Comparison of ENCODE assay signal across 30 mouse cellular contexts in the genomic region with DNA sequence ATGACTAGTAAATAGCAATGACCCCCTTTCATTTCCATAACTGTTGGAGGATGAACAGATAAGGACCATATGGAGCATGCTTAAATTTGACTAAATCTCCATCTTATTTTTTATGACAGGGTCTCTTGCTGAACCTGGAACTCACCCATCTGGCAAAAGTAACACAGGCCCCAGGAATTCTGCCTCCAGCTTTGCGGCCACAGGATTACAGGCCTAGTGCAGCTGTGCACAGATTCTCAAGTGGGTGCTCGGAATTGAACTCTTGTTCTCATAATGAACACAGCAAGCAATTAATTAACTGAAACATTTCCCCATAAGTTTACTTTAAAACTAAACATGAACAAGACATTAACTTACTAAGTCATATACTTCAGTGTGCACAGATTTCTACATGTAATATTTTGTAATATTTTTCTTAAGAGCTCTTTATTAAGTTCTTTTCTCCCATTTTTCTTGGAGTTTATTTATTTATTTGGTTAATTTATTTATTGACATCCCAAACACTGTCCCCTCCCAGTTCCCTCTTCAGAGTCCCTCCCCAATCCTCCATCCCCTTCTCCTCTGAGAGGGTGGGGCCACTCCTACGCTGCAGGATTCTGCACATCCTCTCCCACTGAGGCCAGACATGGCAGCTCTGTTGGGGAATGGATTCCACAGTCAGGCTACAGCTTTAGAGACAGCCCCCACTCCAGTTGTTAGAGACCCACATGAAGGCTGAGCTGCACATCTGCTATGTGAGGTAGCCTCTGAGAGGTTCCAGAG.
"Had no signal": no experiment of that assay in that cellular context is flagged by ENCODE, and none has a peak within 500 bp of the region (broad histone marks: within the 10 kb centered on the region; RNA-seq: fewer than 3 reads in every experiment).

No protein-coding gene starts in this region.

- H3K27ac ChIP-seq: left cerebral cortex, adult 2 months; limb, embryonic 12.5 days; limb, embryonic 15.5 days; liver, embryonic 12.5 days; liver, embryonic 13.5 days; liver, embryonic 14.5 days; liver, embryonic 15.5 days; lung, embryonic 15.5 days; macrophage; midbrain, embryonic 10.5 days; midbrain, embryonic 12.5 days; midbrain, embryonic 13.5 days; midbrain, embryonic 15.5 days had no signal

- H3K4me1 ChIP-seq: limb, embryonic 12.5 days; limb, embryonic 15.5 days; liver, embryonic 12.5 days; liver, embryonic 13.5 days; liver, embryonic 15.5 days; lung, embryonic 15.5 days; megakaryocyte, embryonic 14.5 days; midbrain, embryonic 10.5 days; midbrain, embryonic 12.5 days; midbrain, embryonic 13.5 days; midbrain, embryonic 15.5 days had no signal

- DNase-seq: left cerebral cortex, postnatal 4 days; liver; liver, embryonic 13.5 days; liver, postnatal 0 days; lung, adult 18-20 months; lung, adult 2 months; lung, embryonic 14.5 days; lung, postnatal 10 days; lung, postnatal 14 days; lung, postnatal 36 days; lung, postnatal 4 days; midbrain, embryonic 14.5 days had no signal

- H3K9ac ChIP-seq: limb, embryonic 12.5 days; limb, embryonic 15.5 days; liver, embryonic 12.5 days; liver, embryonic 13.5 days; liver, embryonic 14.5 days; liver, embryonic 15.5 days; liver, postnatal 0 days; lung, embryonic 14.5 days; lung, embryonic 15.5 days; midbrain, embryonic 12.5 days; midbrain, embryonic 13.5 days; midbrain, embryonic 15.5 days had no signal

- H3K27me3 ChIP-seq: limb, embryonic 12.5 days; limb, embryonic 15.5 days; liver, embryonic 12.5 days; liver, embryonic 13.5 days; liver, embryonic 15.5 days; lung, embryonic 15.5 days; midbrain, embryonic 12.5 days; midbrain, embryonic 13.5 days; midbrain, embryonic 15.5 days had no signal

- ATAC-seq: liver, embryonic 12.5 days; liver, postnatal 0 days; lung, postnatal 0 days; midbrain, embryonic 13.5 days; midbrain, embryonic 15.5 days; midbrain, embryonic 16.5 days had no signal

- H3K36me3 ChIP-seq: limb, embryonic 15.5 days; liver, embryonic 12.5 days; liver, embryonic 13.5 days; liver, embryonic 15.5 days; lung, embryonic 15.5 days had no signal

- H3K4me3 ChIP-seq: left cerebral cortex, adult 2 months; limb, embryonic 12.5 days; limb, embryonic 15.5 days; liver, embryonic 12.5 days; liver, embryonic 13.5 days; liver, embryonic 15.5 days; lung, embryonic 15.5 days; megakaryocyte, embryonic 14.5 days; midbrain, embryonic 10.5 days; midbrain, embryonic 12.5 days; midbrain, embryonic 13.5 days; midbrain, embryonic 15.5 days; myocyte had no signal

- H3K4me2 ChIP-seq: limb, embryonic 12.5 days; limb, embryonic 15.5 days; liver, embryonic 11.5 days; liver, embryonic 12.5 days; liver, embryonic 13.5 days; liver, embryonic 15.5 days; lung, embryonic 14.5 days; lung, embryonic 15.5 days; midbrain, embryonic 11.5 days; midbrain, embryonic 12.5 days; midbrain, embryonic 13.5 days; midbrain, embryonic 15.5 days had no signal

- H3K9me3 ChIP-seq: limb, embryonic 15.5 days; liver, embryonic 12.5 days; liver, embryonic 13.5 days; liver, embryonic 15.5 days; lung, embryonic 15.5 days; megakaryocyte, embryonic 14.5 days; midbrain, embryonic 13.5 days had no signal
